Comparison of ENCODE assay signal across 16 mouse cellular contexts in genomic region chr19:41022244-41022643, GRCm38 (mm10). TPM values are rescaled to one million over a fixed set of nuclear protein-coding genes. Genes with fewer than 3 reads are reported as not detected.
DNase-seq lines count a peak whose midpoint lies in the region; ATAC-seq and TF ChIP-seq lines count a peak whose summit lies in the region.
"Had no signal": no experiment of that assay in that cellular context is flagged by ENCODE, and none has a peak within 500 bp of the region (broad histone marks: within the 10 kb centered on the region; RNA-seq: fewer than 3 reads in every experiment).

No protein-coding gene starts in this region.

- H3K79me3 ChIP-seq in C2C12 (ENCODE audit: low read depth): no peaks in the 10 kb centered on the region

- 0 out of 2 replicates have a peak, but pooled peaks have one; percentile 62 for ATAC-seq in frontal cortex, adult (ENCODE audit: low TSS enrichment)
- ATAC-seq: intestine, embryonic 15.5 days; Patski had no signal

- no peak for TF ChIP-seq CTCF in C2C12 (IDR thresholded peaks at IDR 0.05; ENCODE audit: control insufficient read depth, insufficient read depth, insufficient read length)

- H3K4me3 ChIP-seq in C2C12 (ENCODE audit: insufficient read depth, poor library complexity, severe bottlenecking): no peak overlapping the region
- H3K4me3 ChIP-seq: intestine, embryonic 15.5 days had no signal

- no peaks in the 10 kb centered on the region for H3K79me2 ChIP-seq in C2C12 (ENCODE audit: control insufficient read depth, insufficient read depth)

- H3K27me3 ChIP-seq in C2C12 (ENCODE audit: control insufficient read depth, insufficient read depth, insufficient read length): peaks cover 30% of the 10 kb centered on the region
- H3K27me3 ChIP-seq: intestine, embryonic 15.5 days had no signal

- H3ac ChIP-seq in C2C12 (ENCODE audit: control insufficient read depth, insufficient read length, low read depth): no peak overlapping the region

- no peak for DNase-seq in frontal cortex, postnatal 25 days (ENCODE audit: low spot score in 2 of 2)
- peak; percentile 24 to 40 for DNase-seq in frontal cortex, postnatal 36 days (ENCODE audit: low spot score in 2 of 2)
- peak; percentile 20 for DNase-seq in right cerebral cortex, postnatal 25 days
- DNase-seq in spleen, adult 18-20 months: no peak
- DNase-seq in heart, adult 11 months: no peak
- DNase-seq in ovary, postnatal 14 days (ENCODE audit: low spot score): no peak
- DNase-seq: adrenal gland, adult 8-10 months; gastrocnemius, postnatal 25 days; heart, postnatal 10 days; kidney, postnatal 36 days had no signal

- H3K36me3 ChIP-seq in C2C12 (ENCODE audit: control insufficient read depth, insufficient read depth): no peaks in the 10 kb centered on the region
- H3K36me3 ChIP-seq: intestine, embryonic 15.5 days had no signal

TF ChIP-seq in C2C12, 6 proteins besides CTCF, POLR2A, EP300 and RAD21:
- TF ChIP-seq MYOD1 (IDR thresholded peaks at IDR 0.05; ENCODE audit: control insufficient read depth, insufficient read length, low read depth) (peak; percentile 64), MYOG (IDR thresholded peaks at IDR 0.05; ENCODE audit: control insufficient read depth, extremely low read depth, insufficient read length) (no peak)

RNA-seq across cellular contexts. Expression of gene Dntt, which starts 6.8 kb away (rescaled TPM):
- polyA plus RNA-seq in C2C12 (2012; fragmentation: generic; extraction: Trizol): not detected
- polyA plus RNA-seq: intestine, embryonic 15.5 days; liver, embryonic 16.5 days; stomach, embryonic 16.5 days had no signal

RNA-seq across cellular contexts. Expression of gene Blnk, which starts 27.9 kb away (rescaled TPM):
- polyA plus RNA-seq in C2C12 (2012; fragmentation: generic; extraction: Trizol): 6.5 TPM

RNA-seq across cellular contexts. Expression of gene Opalin, which starts 54.7 kb away (rescaled TPM):
- polyA plus RNA-seq in C2C12 (2012; fragmentation: generic; extraction: Trizol): not detected
- polyA plus RNA-seq: intestine, embryonic 15.5 days; liver, embryonic 16.5 days; Patski; stomach, embryonic 16.5 days had no signal

Comparison
In these comparisons a context has a peak if more than half of its experiments do, and no peak if none do; other contexts are left out.
1. DNase-seq: peak in frontal cortex, postnatal 36 days (2 of 2) and right cerebral cortex, postnatal 25 days (single experiment); none in frontal cortex, postnatal 25 days (0 of 2), spleen, adult 18-20 months (0 of 2), heart, adult 11 months (single experiment) and ovary, postnatal 14 days (single experiment).